Mouse (Mus musculus): ENCODE measurements at regions not wholly inside any gene's neighbourhood (a gene's known extent, or its start where the extent isn't known, plus 50 kb on each side); places are given as distances from the start of the nearest gene placed in this dataset.

DNA sequence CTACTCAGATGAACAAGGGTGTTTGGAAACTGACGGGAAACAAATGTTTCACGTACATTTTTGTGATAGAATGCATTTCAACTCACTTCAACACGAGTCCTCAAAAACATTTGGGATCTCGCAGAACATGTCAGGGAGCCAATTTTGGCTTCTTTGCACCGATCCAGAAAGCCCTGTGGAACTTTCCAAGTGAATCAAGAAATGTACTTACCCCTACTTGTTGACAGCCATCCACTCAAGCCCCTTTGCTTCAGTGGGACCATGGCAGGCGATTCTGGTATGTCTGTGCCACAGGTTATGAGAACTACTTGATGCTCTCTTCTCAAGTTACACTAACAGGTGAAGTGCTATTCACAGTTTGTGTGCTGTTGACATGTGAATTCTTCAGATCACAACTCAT lies 381.6 kb downstream of the Tmem182 start:
- no peak overlapping the region for H3K27ac ChIP-seq (ENCODE audit: insufficient read depth, low read depth)
- dilution Hi-C loops (cut with MboI; ENCODE audit: extremely low pct_ligation_motif_present, extremely low pct_unique_long_range_greater_than_20kb, low sequenced_read_pairs) (no loop called here), in situ Hi-C loops (cut with MboI; ENCODE audit: low pct_ligation_motif_present, low pct_unique_long_range_greater_than_20kb, low sequenced_read_pairs) (no loop called here)
- no peaks in the 10 kb centered on the region for H3K79me2 ChIP-seq (replicated peaks; ENCODE audit: control insufficient read depth, extremely low read depth, insufficient read depth, poor library complexity, severe bottlenecking)
- no peak overlapping the region for H3K4me2 ChIP-seq (ENCODE audit: insufficient read depth, low read depth, poor library complexity, severe bottlenecking)
- H3K9me3 ChIP-seq (replicated peaks; ENCODE audit: low read length): peaks cover 43% of the 10 kb centered on the region
- no peaks in the 10 kb centered on the region for H3K36me3 ChIP-seq (replicated peaks in 1 of 2; ENCODE audit: control insufficient read depth in 1 of 2, insufficient read depth in 1 of 2, low read length in 1 of 2)
- TF ChIP-seq RAD21 (IDR thresholded peaks at IDR 0.05; ENCODE audit: low read depth, low read length): no peak
- no peak for TF ChIP-seq IRF4 (IDR thresholded peaks at IDR 0.05; ENCODE audit: low read depth, low read length)
- no peak for TF ChIP-seq GABPA (IDR thresholded peaks at IDR 0.05; ENCODE audit: insufficient replicate concordance, low read depth, low read length)
- TF ChIP-seq MAZ (IDR thresholded peaks at IDR 0.05; ENCODE audit: low read depth, low read length): no peak
- no peak for TF ChIP-seq ETS1 (conservative IDR thresholded peaks at IDR 0.05; ENCODE audit: low read depth, low read length)
- TF ChIP-seq EP300 (IDR thresholded peaks at IDR 0.05; ENCODE audit: low read length): no peak
- TF ChIP-seq PAX5 (IDR thresholded peaks at IDR 0.05; ENCODE audit: low read length): no peak
- TF ChIP-seq USF2 (conservative IDR thresholded peaks at IDR 0.05; ENCODE audit: low read depth, low read length): no peak
- TF ChIP-seq ZNF384 (IDR thresholded peaks at IDR 0.05; ENCODE audit: low read depth, low read length): no peak
- TF ChIP-seq NRF1 (IDR thresholded peaks at IDR 0.05; ENCODE audit: low read depth, low read length): no peak
- TF ChIP-seq TBP (conservative IDR thresholded peaks at IDR 0.05; ENCODE audit: low read depth, low read length): no peak
- TF ChIP-seq POLR2A (IDR thresholded peaks at IDR 0.05; ENCODE audit: low read depth, low read length): no peak
- no peak for TF ChIP-seq ZMIZ1 (IDR thresholded peaks at IDR 0.05; ENCODE audit: low read depth, low read length)
- TF ChIP-seq MYC (IDR thresholded peaks at IDR 0.05; ENCODE audit: low read depth, low read length): no peak
- TF ChIP-seq RCOR1 (conservative IDR thresholded peaks at IDR 0.05; ENCODE audit: low read depth, low read length): no peak
- no peak for TF ChIP-seq ZC3H11A (IDR thresholded peaks at IDR 0.05; ENCODE audit: low read depth, low read length)
- no peaks in the 10 kb centered on the region for H3K27me3 ChIP-seq (replicated peaks)
- no peak overlapping the region for H3K9ac ChIP-seq (ENCODE audit: insufficient read depth, low read depth)
- DNase-seq (ENCODE audit: extremely low read depth): no peak
- no peaks in the 10 kb centered on the region for H3K4me1 ChIP-seq (ENCODE audit: control insufficient read depth in 1 of 2, insufficient read depth in 2 of 2)
- H3K4me3 ChIP-seq (replicated peaks in 1 of 3; ENCODE audit: low read depth in 2 of 3, low read length in 2 of 3, poor library complexity in 1 of 3): no peak overlapping the region

GRCm38 (mm10) chr1:41212876-41213275 lies 407.5 kb downstream of the Tmem182 start:
- dilution Hi-C loops (cut with MboI; ENCODE audit: extremely low pct_ligation_motif_present, extremely low pct_unique_long_range_greater_than_20kb, low sequenced_read_pairs): no loop called here
- Histone ChIP-seq H3K4me1 (ENCODE audit: control insufficient read depth in 1 of 2, insufficient read depth in 2 of 2) (no peaks in the 10 kb centered on the region), H3K9ac (ENCODE audit: insufficient read depth, low read depth) (no peak overlapping the region)

More at GRCm38 (mm10) chr1:41212876-41213275, 407.5 kb downstream of the Tmem182 start:
- Histone ChIP-seq H3K79me2 (replicated peaks; ENCODE audit: control insufficient read depth, extremely low read depth, insufficient read depth, poor library complexity, severe bottlenecking) (no peaks in the 10 kb centered on the region), H3K36me3 (replicated peaks in 1 of 2; ENCODE audit: control insufficient read depth in 1 of 2, insufficient read depth in 1 of 2, low read length in 1 of 2) (no peaks in the 10 kb centered on the region), H3K4me3 (replicated peaks in 1 of 3; ENCODE audit: low read depth in 2 of 3, low read length in 2 of 3, poor library complexity in 1 of 3) (no peak overlapping the region), H3K27ac (ENCODE audit: insufficient read depth, low read depth) (no peak overlapping the region), H3K27me3 (replicated peaks) (no peaks in the 10 kb centered on the region), H3K9me3 (replicated peaks; ENCODE audit: low read length) (peaks cover 44% of the 10 kb centered on the region), H3K4me2 (ENCODE audit: insufficient read depth, low read depth, poor library complexity, severe bottlenecking) (no peak overlapping the region)
- DNase-seq (ENCODE audit: extremely low read depth): no peak
- in situ Hi-C loops (cut with MboI; ENCODE audit: low pct_ligation_motif_present, low pct_unique_long_range_greater_than_20kb, low sequenced_read_pairs): no loop called here
- TF ChIP-seq USF1 (IDR thresholded peaks at IDR 0.05; ENCODE audit: low read depth, low read length) (no peak), RCOR1 (conservative IDR thresholded peaks at IDR 0.05; ENCODE audit: low read depth, low read length) (no peak), MAZ (IDR thresholded peaks at IDR 0.05; ENCODE audit: low read depth, low read length) (no peak), TBP (conservative IDR thresholded peaks at IDR 0.05; ENCODE audit: low read depth, low read length) (no peak), POLR2A (IDR thresholded peaks at IDR 0.05; ENCODE audit: low read depth, low read length) (no peak), ETS1 (conservative IDR thresholded peaks at IDR 0.05; ENCODE audit: low read depth, low read length) (no peak), ELF1 (IDR thresholded peaks at IDR 0.05; ENCODE audit: low read depth, low read length) (no peak), POLR2AphosphoS2 (IDR thresholded peaks at IDR 0.05; ENCODE audit: low read depth, low read length) (no peak), SIN3A (IDR thresholded peaks at IDR 0.05; ENCODE audit: low read length) (no peak), MAX (IDR thresholded peaks at IDR 0.05; ENCODE audit: low read length) (no peak)
